Mouse (Mus musculus) thymus, adult 2 months (tissue): ENCODE measurements around the gene Wnt10b. TPM values are rescaled to one million over a fixed set of nuclear protein-coding genes. Genes with fewer than 3 reads are reported as not detected.

Experiments used
- DNase-seq: peaks from one replicate; pipeline ENCODE4 v3.0.0; 2021
- H3K27ac ChIP-seq: fragments of 200-500 bp; 2 replicates; pipeline ENCODE4 v1.5.1; 2012; ENCODE audit warnings: low read length, control low read depth; ENCODE audit not compliant: control insufficient read depth, insufficient read depth
- H3K27me3 ChIP-seq: fragments of 200-500 bp; 2 replicates; pipeline ENCODE4 v1.6.1; 2012; ENCODE audit warnings: mild to moderate bottlenecking, low read length, moderate library complexity, mixed read lengths; ENCODE audit not compliant: control insufficient read depth, insufficient read depth
- H3K36me3 ChIP-seq: fragments of 200-500 bp; 2 replicates; pipeline ENCODE4 v1.6.1; 2012; ENCODE audit warnings: mild to moderate bottlenecking, low read length, moderate library complexity; ENCODE audit not compliant: control insufficient read depth, insufficient read depth
- H3K4me1 ChIP-seq: fragments of 200-500 bp; replicated peaks from 2 replicates; pipeline ENCODE4 v1.6.1; 2012; ENCODE audit warnings: low read length; ENCODE audit not compliant: control insufficient read depth, insufficient read depth
- H3K4me3 ChIP-seq: fragments of 200-500 bp; 2 replicates; pipeline ENCODE4 v1.5.1; 2012; ENCODE audit warnings: mild to moderate bottlenecking, low read length, control low read depth, moderate library complexity; ENCODE audit not compliant: control insufficient read depth, insufficient read depth
- CTCF ChIP-seq: fragments of 200-500 bp; IDR thresholded peaks from 2 replicates; pipeline ENCODE4 v1.5.1; 2012; ENCODE audit warnings: mild to moderate bottlenecking, control low read depth, low read length, moderate library complexity, borderline replicate concordance; ENCODE audit not compliant: control insufficient read depth, poor library complexity, insufficient read depth; ENCODE audit errors: extremely low read depth
- POLR2A ChIP-seq: fragments of 200-500 bp; IDR thresholded peaks from 2 replicates; pipeline ENCODE4 v1.6.1; 2012; ENCODE audit warnings: mild to moderate bottlenecking, low read length, control low read depth, moderate library complexity; ENCODE audit not compliant: control insufficient read depth, poor library complexity, insufficient read depth; ENCODE audit errors: extremely low read depth
- WGBS: fragments of 180-500 bp; shearing (Covaris S2); methylation state at CpG from one replicate; pipeline ENCODE4 v1.1.7; 2018; 5-methylcytosine and 5-hydroxymethylcytosine counted together
- polyA plus RNA-seq: library from polyadenylated mRNA; depleted of rRNA; stranded (reverse); fragments of >200 nt; gene quantifications from 2 replicates; pipeline ENCODE4 v1.2.3, GENCODE M21; 2012

The Wnt10b gene
- polyA plus RNA-seq, 1 experiment: 3.9 TPM

- H3K27me3 ChIP-seq: no peaks in the 10 kb centered on the region
- 95% methylated on average over 10 of the region's 10 CpGs for WGBS
- H3K4me3 ChIP-seq: no peak overlapping the region
- H3K4me1 ChIP-seq: no peaks in the 10 kb centered on the region; the same call in 1 of the 2 replicates
- peaks cover 38% of the 10 kb centered on the region for H3K36me3 ChIP-seq
- no peak for DNase-seq
- TF ChIP-seq CTCF: no peak
- TF ChIP-seq POLR2A: no peak
- H3K27ac ChIP-seq: no peak overlapping the region
Measured at GRCm38 (mm10) chr15:98736521-98736920, 41.4 kb downstream of the Wnt10b start.

GRCm38 (mm10) chr15:98733976-98734566, 43.9 kb downstream of the Wnt10b start:
- TF ChIP-seq POLR2A (no peak), CTCF (no peak)
- 72% methylated on average over 5 of the region's 5 CpGs for WGBS
- Histone ChIP-seq H3K36me3 (peaks cover 14% of the 10 kb centered on the region), H3K4me3 (no peak overlapping the region), H3K4me1 (peaks cover 4% of the 10 kb centered on the region), H3K27ac (no peak overlapping the region), H3K27me3 (no peaks in the 10 kb centered on the region)
- no peak for DNase-seq

DNA sequence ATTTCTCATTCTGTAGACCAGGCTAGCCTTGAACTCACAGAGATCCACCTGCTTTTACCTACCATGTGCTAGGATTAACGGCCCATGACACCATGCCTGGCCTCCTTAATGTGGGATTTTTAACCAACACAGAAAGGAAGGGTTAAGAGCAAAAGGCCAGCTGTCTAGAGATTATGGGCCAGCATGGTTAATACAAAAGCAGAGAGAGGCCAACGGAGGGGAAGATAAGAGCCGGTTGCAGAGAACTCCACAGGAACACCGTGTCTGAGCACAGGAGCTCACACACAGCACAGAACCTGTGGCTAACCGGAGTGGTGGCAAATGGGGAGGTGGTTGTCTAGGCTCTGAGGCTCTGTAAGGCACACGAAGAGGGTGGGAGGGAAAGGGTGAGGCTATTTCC, 44.6 kb downstream of the Wnt10b start:
- Histone ChIP-seq H3K27ac (no peak overlapping the region), H3K4me1 (peaks cover 4% of the 10 kb centered on the region), H3K36me3 (peaks cover 12% of the 10 kb centered on the region), H3K27me3 (no peaks in the 10 kb centered on the region), H3K4me3 (no peak overlapping the region)
- WGBS: 87% methylated on average over 6 of the region's 6 CpGs
- DNase-seq: no peak
- TF ChIP-seq CTCF (no peak), POLR2A (no peak)

- H3K36me3 ChIP-seq: peaks cover 7% of the 10 kb centered on the region
- TF ChIP-seq CTCF: no peak
- TF ChIP-seq POLR2A: no peak
- DNase-seq: no peak
- no peak overlapping the region; the same call in 1 of the 2 replicates for H3K27ac ChIP-seq
- no peak overlapping the region for H3K4me3 ChIP-seq
- WGBS: 74% methylated on average over 8 of the region's 8 CpGs
- peaks cover 15% of the 10 kb centered on the region for H3K4me1 ChIP-seq
- H3K27me3 ChIP-seq: peaks cover 5% of the 10 kb centered on the region
Measured at GRCm38 (mm10) chr15:98732006-98732531, 45.9 kb downstream of the Wnt10b start.

- peaks cover 15% of the 10 kb centered on the region for H3K4me1 ChIP-seq
- TF ChIP-seq POLR2A (no peak), CTCF (no peak)
- peaks cover 1% of the 10 kb centered on the region; the same call in 1 of the 2 replicates for H3K36me3 ChIP-seq
- peaks cover 5% of the 10 kb centered on the region for H3K27me3 ChIP-seq
- no peak for DNase-seq
- H3K4me3 ChIP-seq: no peak overlapping the region
- H3K27ac ChIP-seq: no peak overlapping the region
- WGBS: 42% methylated on average over 6 of the region's 6 CpGs
Measured at GRCm38 (mm10) chr15:98730790-98731189, 47.2 kb downstream of the Wnt10b start.

GRCm38 (mm10) chr15:98729791-98730545, 48.0 kb downstream of the Wnt10b start:
- Histone ChIP-seq H3K4me1 (peaks cover 15% of the 10 kb centered on the region), H3K4me3 (no peak overlapping the region), H3K36me3 (no peaks in the 10 kb centered on the region), H3K27me3 (peaks cover 5% of the 10 kb centered on the region), H3K27ac (no peak overlapping the region)
- DNase-seq: no peak
- 46% methylated on average over 7 of the region's 7 CpGs for WGBS
- no peak for TF ChIP-seq POLR2A
- TF ChIP-seq CTCF: no peak
